Mouse (Mus musculus) embryonic facial prominence, embryonic 14.5 days (tissue): ENCODE results near the gene Grik3. TPM values are rescaled to one million over a fixed set of nuclear protein-coding genes. Genes with fewer than 3 reads are reported as not detected.

Source experiments
- ATAC-seq: fragments of 200-750 bp; cut with Nextera tagmentation; 2 replicates; pipeline ENCODE4 v1.8.0; 2017; ENCODE audit warnings: low read depth, moderate number of reproducible peaks, moderate TSS enrichment
- DNase-seq: peaks from one replicate; pipeline ENCODE4 v3.0.0-alpha.2; 2015; ENCODE audit warnings: low spot score
- H3K27ac ChIP-seq: fragments of 300-500 bp; sonication (generic); replicated peaks from 2 replicates; pipeline ENCODE4 v1.5.1; 2014; ENCODE audit warnings: low read depth, mild to moderate bottlenecking, low read length, moderate library complexity
- H3K27me3 ChIP-seq: fragments of 300-500 bp; sonication (generic); replicated peaks from 2 replicates; pipeline ENCODE4 v1.6.1; 2014; ENCODE audit warnings: low read length; ENCODE audit not compliant: control insufficient read depth, insufficient read depth
- H3K36me3 ChIP-seq: fragments of 300-500 bp; sonication (generic); 2 replicates; pipeline ENCODE4 v1.6.1; 2014; ENCODE audit warnings: low read length, mixed read lengths; ENCODE audit not compliant: control insufficient read depth, insufficient read depth
- H3K4me1 ChIP-seq: fragments of 300-500 bp; sonication (generic); 2 replicates; pipeline ENCODE4 v1.6.1; 2014; ENCODE audit warnings: antibody characterized with exemption, low read length; ENCODE audit not compliant: control insufficient read depth, insufficient read depth
- H3K4me2 ChIP-seq: fragments of 300-500 bp; sonication (generic); 2 replicates; pipeline ENCODE4 v1.6.1; 2014; ENCODE audit warnings: low read depth, mild to moderate bottlenecking, low read length, moderate library complexity, mixed read lengths
- H3K4me3 ChIP-seq: fragments of 300-500 bp; sonication (generic); 2 replicates; pipeline ENCODE4 v1.5.1; 2014; ENCODE audit warnings: low read depth, mild to moderate bottlenecking, low read length
- H3K9ac ChIP-seq: fragments of 300-500 bp; sonication (generic); 2 replicates; pipeline ENCODE4 v1.6.1; 2014; ENCODE audit warnings: low read depth, mild to moderate bottlenecking, low read length, moderate library complexity, mixed read lengths
- H3K9me3 ChIP-seq: fragments of 300-500 bp; sonication (generic); 2 replicates; pipeline ENCODE4 v1.6.1; 2016; ENCODE audit warnings: low read length; ENCODE audit not compliant: control insufficient read depth
- WGBS: fragments of 180-500 bp; shearing (Covaris S2); extraction: QIAGEN DNeasy Blood & Tissue Kit; methylation state at CpG from one replicate; pipeline ENCODE4 v1.1.7; 2014; 5-methylcytosine and 5-hydroxymethylcytosine counted together
- polyA plus RNA-seq: library from polyadenylated mRNA; unstranded; fragments of >200 nt; fragmentation: Nextera tagmentation; extraction: Ambion mirVana; gene quantifications from 2 replicates; pipeline ENCODE4 v1.2.1, GENCODE M21; 2014

The Grik3 gene
- polyA plus RNA-seq, 1 experiment from 2014 or later = 0.39 TPM

DNA sequence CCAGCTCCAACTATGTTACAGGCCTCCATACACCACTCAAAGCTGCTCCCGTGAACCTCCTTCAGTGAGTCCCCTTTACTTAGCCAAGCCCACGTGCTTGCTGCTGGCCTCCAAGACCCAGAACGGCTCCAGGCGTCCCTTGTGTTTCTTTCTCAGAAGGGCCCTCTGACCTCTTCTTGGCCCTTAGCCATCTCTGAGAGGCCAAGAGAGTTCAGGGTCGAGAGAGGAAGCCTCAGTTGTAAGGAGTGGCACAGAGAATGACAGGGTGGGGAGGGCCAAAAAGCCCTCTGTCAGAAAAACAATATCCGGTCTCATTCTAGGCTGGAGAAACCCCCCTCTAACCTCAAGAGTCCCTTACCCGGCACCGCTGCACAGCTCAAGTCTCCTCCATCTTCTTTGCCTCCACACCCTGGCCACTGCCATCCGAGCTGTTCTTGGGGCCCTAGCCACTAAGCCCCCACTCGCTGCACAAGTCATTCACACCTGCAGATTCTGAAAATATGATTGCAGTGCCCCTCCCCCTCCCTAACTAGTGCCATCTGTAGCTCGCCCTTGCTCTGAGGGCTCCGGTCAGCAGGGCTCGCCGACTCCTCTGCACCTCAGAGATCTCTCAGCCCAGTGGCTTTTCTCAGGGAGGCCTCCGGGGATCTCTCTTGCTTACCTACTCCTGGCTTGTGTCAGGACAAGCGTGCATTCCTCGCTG, 73.7 kb downstream of the Grik3 start:
- H3K9ac ChIP-seq = no peak overlapping the region
- H3K36me3 ChIP-seq = no peaks in the 10 kb centered on the region
- no peak overlapping the region for H3K4me3 ChIP-seq
- 0 out of 2 replicates have a peak, but pooled peaks cover 4% of the 10 kb centered on the region for H3K27me3 ChIP-seq
- no peak overlapping the region for H3K4me2 ChIP-seq
- ATAC-seq (no peak), DNase-seq (no peak)
- no peaks in the 10 kb centered on the region for H3K9me3 ChIP-seq
- H3K27ac ChIP-seq = no peak overlapping the region
- 0 out of 2 replicates have a peak, but pooled peaks cover 7% of the 10 kb centered on the region for H3K4me1 ChIP-seq
- 21% methylated on average over 17 of the region's 17 CpGs for WGBS

DNA sequence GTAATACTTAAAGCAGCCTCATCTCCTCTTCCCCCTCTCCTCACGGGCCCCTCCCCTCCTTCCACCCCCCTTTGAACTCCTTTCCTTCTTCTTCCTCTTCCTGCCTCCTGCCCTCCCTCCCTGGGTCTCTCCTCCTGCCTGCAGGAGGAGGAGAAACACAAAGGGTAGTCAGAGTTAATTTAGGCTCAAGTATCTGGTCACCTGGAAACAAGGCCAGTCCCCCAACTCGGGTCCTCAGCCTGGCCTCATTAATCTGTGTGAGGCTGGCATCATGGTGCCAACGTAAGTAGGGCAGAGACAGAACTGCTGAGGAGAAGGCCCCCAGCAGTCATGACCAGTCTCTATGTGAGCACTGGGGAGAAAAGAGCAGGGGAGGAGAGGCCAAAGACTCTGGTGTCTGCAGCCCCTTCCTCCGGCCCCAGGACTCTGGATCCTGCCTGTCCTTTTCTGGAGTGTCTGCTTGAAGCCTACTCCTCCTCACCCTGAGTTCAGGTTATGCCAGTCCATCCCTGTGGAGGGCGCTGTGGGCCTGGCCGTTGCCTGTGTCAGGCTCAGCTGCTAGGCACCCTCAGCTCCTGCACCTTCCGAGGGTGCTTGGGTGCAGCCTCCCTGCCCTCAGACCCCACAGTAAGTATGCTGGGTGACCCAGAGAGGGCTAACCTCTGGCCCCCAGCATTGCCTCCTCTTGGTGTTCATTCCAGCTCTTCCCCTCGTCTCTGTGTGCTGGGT, 75.4 kb downstream of the Grik3 start:
- no peaks in the 10 kb centered on the region for H3K9me3 ChIP-seq
- 0 out of 2 replicates have a peak, but pooled peaks cover 4% of the 10 kb centered on the region for H3K27me3 ChIP-seq
- DNase-seq (no peak), ATAC-seq (no peak)
- H3K9ac ChIP-seq = no peak overlapping the region
- H3K4me2 ChIP-seq = no peak overlapping the region
- H3K4me3 ChIP-seq = no peak overlapping the region
- no peak overlapping the region for H3K27ac ChIP-seq
- H3K4me1 ChIP-seq = 0 out of 2 replicates have a peak, but pooled peaks cover 7% of the 10 kb centered on the region
- no peaks in the 10 kb centered on the region for H3K36me3 ChIP-seq
- 37% methylated on average over 8 of the region's 8 CpGs for WGBS

DNA sequence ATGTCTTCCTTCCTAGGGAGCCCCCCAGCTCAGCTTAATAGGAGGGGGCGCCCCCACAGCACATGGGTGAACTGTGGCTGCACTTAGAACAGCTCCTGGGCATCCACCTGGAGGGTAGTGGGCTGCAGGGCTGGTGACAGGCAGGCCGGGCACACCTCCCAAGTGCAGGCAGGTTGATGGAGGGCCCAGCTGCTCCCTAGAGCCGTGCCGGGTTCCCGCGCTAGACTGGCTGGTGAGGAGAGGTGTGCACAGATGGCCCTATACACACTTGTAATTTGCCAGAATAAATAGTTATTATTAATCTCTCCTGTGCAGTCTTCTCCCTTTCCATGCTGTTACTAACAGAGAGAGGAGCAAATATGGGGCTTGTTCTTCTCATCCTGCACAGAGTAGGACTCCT, 77.7 kb downstream of the Grik3 start:
- Histone ChIP-seq H3K9me3 (no peaks in the 10 kb centered on the region), H3K27me3 (peaks cover 3% of the 10 kb centered on the region), H3K4me2 (no peak overlapping the region), H3K9ac (no peak overlapping the region), H3K27ac (no peak overlapping the region), H3K4me3 (no peak overlapping the region), H3K36me3 (no peaks in the 10 kb centered on the region), H3K4me1 (peaks cover 12% of the 10 kb centered on the region; the same call in 1 of the 2 replicates)
- ATAC-seq (no peak), DNase-seq (no peak)
- 86% methylated on average over 5 of the region's 6 CpGs for WGBS

DNA sequence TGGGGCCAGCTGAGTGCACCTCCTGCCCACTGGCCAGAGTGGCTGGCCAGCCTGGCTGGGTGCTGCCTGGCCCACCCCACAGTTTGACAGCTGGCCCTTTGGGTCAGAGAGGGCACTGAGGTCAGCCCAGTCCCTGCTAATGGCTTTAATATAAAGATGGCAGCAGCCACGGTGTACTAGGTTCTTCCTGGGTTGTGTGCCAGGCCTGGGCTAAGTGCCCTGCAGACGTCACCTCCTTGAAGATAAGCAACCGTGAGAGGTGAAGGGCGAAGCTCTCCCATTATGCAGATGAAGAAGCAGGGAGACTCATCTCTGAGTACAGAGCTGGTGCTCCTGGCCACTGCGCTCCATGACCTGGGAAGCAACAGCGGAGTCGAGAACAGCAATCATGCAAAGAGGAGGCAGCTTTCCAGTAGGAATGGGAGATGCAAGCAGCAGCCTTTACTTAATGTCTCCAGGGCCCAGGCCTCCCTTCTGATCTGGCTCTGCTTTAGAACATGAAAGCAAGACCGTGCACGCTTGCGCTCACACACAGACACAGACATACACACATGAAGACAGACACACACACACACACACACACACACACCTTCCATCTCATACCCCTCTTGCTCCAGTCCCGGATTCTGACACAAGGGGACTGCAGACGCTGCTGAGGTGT, 81.3 kb downstream of the Grik3 start:
- no peak for DNase-seq
- no peaks in the 10 kb centered on the region for H3K9me3 ChIP-seq
- peaks cover 6% of the 10 kb centered on the region; the same call in 1 of the 2 replicates for H3K4me1 ChIP-seq
- H3K4me2 ChIP-seq = no peak overlapping the region
- H3K9ac ChIP-seq = no peak overlapping the region
- no peaks in the 10 kb centered on the region for H3K36me3 ChIP-seq
- no peak overlapping the region for H3K4me3 ChIP-seq
- peaks cover 13% of the 10 kb centered on the region for H3K27me3 ChIP-seq
- peak; percentile 10; the same call in 1 of the 2 replicates for ATAC-seq
- WGBS = 18% methylated on average over 12 of the region's 12 CpGs
- H3K27ac ChIP-seq = no peak overlapping the region

DNA sequence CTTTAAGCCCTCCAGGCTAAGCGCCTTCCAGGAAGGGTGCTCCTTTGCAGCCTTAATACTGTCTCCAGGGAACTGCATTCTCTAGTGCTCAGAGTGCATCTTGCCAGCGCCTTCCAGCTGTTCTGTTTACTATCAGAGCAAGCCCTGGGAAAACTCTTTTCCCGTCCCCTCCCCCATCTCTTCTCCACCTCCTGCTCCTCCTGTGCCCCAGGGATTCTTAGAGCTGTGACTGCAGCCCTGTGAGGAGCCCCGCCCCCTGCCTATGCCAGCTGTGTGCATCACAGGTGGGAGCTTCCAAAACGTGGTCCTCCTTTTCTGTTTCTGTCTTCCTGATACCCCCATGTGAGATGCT, 81.8 kb downstream of the Grik3 start:
- no peak overlapping the region for H3K4me2 ChIP-seq
- H3K9ac ChIP-seq = no peak overlapping the region
- WGBS = 4% methylated on average over 5 of the region's 5 CpGs
- peaks cover 6% of the 10 kb centered on the region; the same call in 1 of the 2 replicates for H3K4me1 ChIP-seq
- ATAC-seq = peak; percentile 60
- no peak overlapping the region for H3K27ac ChIP-seq
- no peaks in the 10 kb centered on the region for H3K36me3 ChIP-seq
- no peaks in the 10 kb centered on the region for H3K9me3 ChIP-seq
- DNase-seq = peak; percentile 58
- H3K27me3 ChIP-seq = peaks cover 13% of the 10 kb centered on the region
- H3K4me3 ChIP-seq = no peak overlapping the region

DNA sequence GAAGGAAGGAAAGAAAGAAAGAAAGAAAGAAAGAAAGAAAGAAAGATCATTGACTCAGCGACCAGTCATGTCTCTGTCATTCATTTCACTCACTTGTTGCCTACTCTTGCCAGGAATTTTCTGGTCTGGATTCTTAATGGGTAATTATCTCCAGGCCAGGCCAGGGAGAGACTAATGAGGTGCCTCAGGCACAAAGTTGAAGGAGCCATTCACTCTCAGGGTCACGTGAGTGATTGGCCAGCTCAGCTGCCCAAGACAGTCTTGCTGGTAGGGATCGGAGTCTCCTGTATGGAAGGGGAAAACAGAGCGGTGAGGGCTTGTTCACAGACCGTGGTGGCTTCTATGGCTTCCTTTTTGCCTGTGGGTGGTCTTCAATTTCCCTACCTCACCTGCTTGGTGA, 82.5 kb downstream of the Grik3 start:
- H3K27ac ChIP-seq = no peak overlapping the region
- H3K4me3 ChIP-seq = no peak overlapping the region
- H3K36me3 ChIP-seq = no peaks in the 10 kb centered on the region
- peaks cover 6% of the 10 kb centered on the region; the same call in 1 of the 2 replicates for H3K4me1 ChIP-seq
- no peaks in the 10 kb centered on the region for H3K9me3 ChIP-seq
- H3K4me2 ChIP-seq = no peak overlapping the region
- DNase-seq = no peak
- ATAC-seq = no peak
- peaks cover 13% of the 10 kb centered on the region for H3K27me3 ChIP-seq
- 15% methylated on average over 5 of the region's 5 CpGs for WGBS
- H3K9ac ChIP-seq = no peak overlapping the region

DNA sequence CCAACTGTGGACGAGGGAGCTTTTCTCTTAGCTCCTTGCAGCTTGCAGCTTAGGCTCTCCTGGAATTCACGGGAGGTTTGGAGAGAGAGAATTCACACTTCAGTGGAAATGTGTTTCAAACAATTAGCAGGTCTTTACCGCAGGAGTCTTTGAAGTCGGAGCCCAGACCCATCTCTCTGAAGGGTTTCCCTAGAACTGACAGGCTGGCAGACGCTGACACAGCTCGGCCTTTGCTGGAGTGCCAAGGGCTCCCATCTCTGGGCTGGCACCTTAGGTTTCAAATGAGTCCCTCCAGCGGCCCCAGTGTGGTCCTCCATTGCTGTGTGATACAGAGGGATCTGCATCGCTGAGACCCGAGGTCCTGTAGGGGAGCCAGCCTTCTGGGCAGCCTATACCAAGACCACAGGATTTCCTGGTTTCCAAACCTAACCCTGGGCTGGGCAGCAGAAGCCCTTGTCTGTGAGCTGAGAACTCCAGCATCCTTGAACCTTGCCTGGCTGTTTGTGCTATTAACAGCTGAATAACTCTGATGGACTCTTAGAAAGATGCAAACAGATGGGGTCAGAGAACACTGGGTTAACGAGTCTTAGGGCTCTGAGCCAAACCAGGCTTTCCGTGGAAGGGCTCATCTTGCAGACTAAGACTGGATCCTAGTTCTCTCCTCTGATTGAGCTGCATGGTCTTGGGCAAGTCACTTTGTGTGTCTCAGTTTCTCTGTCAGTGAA, 83.6 kb downstream of the Grik3 start:
- H3K27ac ChIP-seq = no peak overlapping the region
- no peak for DNase-seq
- H3K9ac ChIP-seq = no peak overlapping the region
- 30% methylated on average over 11 of the region's 11 CpGs for WGBS
- H3K9me3 ChIP-seq = no peaks in the 10 kb centered on the region
- H3K4me3 ChIP-seq = no peak overlapping the region
- peaks cover 13% of the 10 kb centered on the region for H3K27me3 ChIP-seq
- ATAC-seq = no peak
- H3K4me1 ChIP-seq = peaks cover 6% of the 10 kb centered on the region; the same call in 1 of the 2 replicates
- H3K36me3 ChIP-seq = no peaks in the 10 kb centered on the region
- H3K4me2 ChIP-seq = no peak overlapping the region

DNA sequence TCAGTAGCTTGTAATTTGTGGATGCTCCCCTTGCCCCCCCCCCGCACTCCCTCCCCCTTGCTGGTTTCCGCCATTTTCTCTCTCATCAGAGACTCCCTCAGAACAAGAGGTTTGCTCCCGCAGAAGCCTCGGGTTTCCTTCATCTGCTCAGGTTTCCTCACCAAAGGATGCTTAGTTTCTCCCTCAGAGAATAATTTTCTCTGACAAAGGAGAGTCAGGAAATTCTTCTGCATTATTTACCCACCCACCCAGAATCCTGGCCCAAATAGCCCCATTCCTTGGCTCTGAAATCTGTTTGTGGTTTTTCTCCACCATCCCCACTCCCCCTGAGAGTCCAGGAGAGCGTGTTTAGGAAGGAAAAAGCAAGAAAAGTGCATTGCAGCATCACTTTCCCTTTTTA, 89.8 kb downstream of the Grik3 start:
- H3K4me3 ChIP-seq = no peak overlapping the region
- ATAC-seq (no peak), DNase-seq (peak; percentile 64)
- no peaks in the 10 kb centered on the region for H3K9me3 ChIP-seq
- H3K4me2 ChIP-seq = no peak overlapping the region
- no peak overlapping the region for H3K27ac ChIP-seq
- H3K36me3 ChIP-seq = no peaks in the 10 kb centered on the region
- 0 out of 2 replicates have a peak, but pooled peaks cover 5% of the 10 kb centered on the region for H3K27me3 ChIP-seq
- 12% methylated on average over 5 of the region's 5 CpGs for WGBS
- no peak overlapping the region for H3K9ac ChIP-seq
- H3K4me1 ChIP-seq = no peaks in the 10 kb centered on the region
